Mouse (Mus musculus) cortical plate, adult 2 months (tissue): ENCODE measurements around the gene Creb3. TPM values are rescaled to one million over a fixed set of nuclear protein-coding genes. Genes with fewer than 3 reads are reported as not detected.
"Not testable (repeated sequence)": the region's sequence is repeated elsewhere in the genome, so short reads cannot be mapped to it uniquely, and the experiment has no call there.

Experiments
- H3K27ac ChIP-seq: fragments of 200-500 bp; 2 replicates; pipeline ENCODE4 v1.5.1; 2012; ENCODE audit warnings: low read length, control low read depth, inconsistent platforms; ENCODE audit not compliant: insufficient read depth
- H3K4me1 ChIP-seq: fragments of 200-500 bp; 2 replicates; pipeline ENCODE4 v1.6.1; 2011; ENCODE audit warnings: low read length; ENCODE audit not compliant: control insufficient read depth, insufficient read depth
- H3K4me3 ChIP-seq: fragments of 200-500 bp; 2 replicates; pipeline ENCODE4 v1.5.1; 2011; ENCODE audit warnings: mild to moderate bottlenecking, low read length, control low read depth; ENCODE audit not compliant: insufficient read depth
- CTCF ChIP-seq: fragments of 200-500 bp; IDR thresholded peaks from 2 replicates; pipeline ENCODE4 v1.5.1; 2011; ENCODE audit warnings: mild to moderate bottlenecking, control low read depth, low read length; ENCODE audit not compliant: insufficient read depth; ENCODE audit errors: extremely low read depth
- POLR2A ChIP-seq: fragments of 200-500 bp; IDR thresholded peaks from 2 replicates; pipeline ENCODE4 v1.6.1; 2011; ENCODE audit warnings: mild to moderate bottlenecking, low read length, control low read depth; ENCODE audit not compliant: insufficient read depth; ENCODE audit errors: extremely low read depth
- polyA plus RNA-seq: library from polyadenylated mRNA; depleted of rRNA; stranded (reverse); fragments of >200 nt; gene quantifications from 2 replicates; pipeline ENCODE4 v1.2.3, GENCODE M21; 2012

The Creb3 gene
- polyA plus RNA-seq, 1 experiment: 65.9 TPM

GRCm38 (mm10) chr4:43591961-43592360 is 29.8 kb downstream of the Creb3 start:
- no peaks in the 10 kb centered on the region for H3K4me1 ChIP-seq
- no peak overlapping the region for H3K4me3 ChIP-seq
- TF ChIP-seq CTCF (no peak), POLR2A (no peak)

GRCm38 (mm10) chr4:43593453-43593852 is 31.3 kb downstream of the Creb3 start:
- TF ChIP-seq POLR2A (no peak), CTCF (no peak)
- Histone ChIP-seq H3K4me3 (no peak overlapping the region), H3K27ac (no peak overlapping the region), H3K4me1 (no peaks in the 10 kb centered on the region)

More at GRCm38 (mm10) chr4:43591961-43592360, 29.8 kb downstream of the Creb3 start:
- H3K27ac ChIP-seq: no peak overlapping the region

- H3K27ac ChIP-seq, H3K4me3 ChIP-seq, H3K4me1 ChIP-seq: not testable (repeated sequence)
Observed at GRCm38 (mm10) chr4:43596597-43596996, 34.5 kb downstream of the Creb3 start.

- TF ChIP-seq CTCF (no peak), POLR2A (no peak)
- Histone ChIP-seq H3K27ac (no peak overlapping the region), H3K4me3 (no peak overlapping the region), H3K4me1 (no peaks in the 10 kb centered on the region)
Observed at GRCm38 (mm10) chr4:43598200-43598599, 36.1 kb downstream of the Creb3 start.

GRCm38 (mm10) chr4:43598650-43599380 is 36.7 kb downstream of the Creb3 start:
- Histone ChIP-seq H3K4me1 (no peaks in the 10 kb centered on the region), H3K4me3 (no peak overlapping the region), H3K27ac (no peak overlapping the region)
- TF ChIP-seq POLR2A (no peak), CTCF (no peak)

- no peaks in the 10 kb centered on the region for H3K4me1 ChIP-seq
- TF ChIP-seq POLR2A: no peak
- no peak for TF ChIP-seq CTCF
- no peak overlapping the region for H3K27ac ChIP-seq
- H3K4me3 ChIP-seq: no peak overlapping the region
Observed at GRCm38 (mm10) chr4:43600195-43600934, 38.2 kb downstream of the Creb3 start.

GRCm38 (mm10) chr4:43604099-43604498 is 42.0 kb downstream of the Creb3 start:
- Histone ChIP-seq H3K4me3 (no peak overlapping the region), H3K4me1 (no peaks in the 10 kb centered on the region), H3K27ac (no peak overlapping the region)
- TF ChIP-seq POLR2A (no peak), CTCF (no peak)

- Histone ChIP-seq H3K27ac (no peak overlapping the region), H3K4me1 (no peaks in the 10 kb centered on the region), H3K4me3 (no peak overlapping the region)
- TF ChIP-seq CTCF (no peak), POLR2A (no peak)
Observed at GRCm38 (mm10) chr4:43604751-43605685, 42.9 kb downstream of the Creb3 start.

- Histone ChIP-seq H3K4me3 (no peak overlapping the region), H3K4me1 (no peaks in the 10 kb centered on the region), H3K27ac (no peak overlapping the region)
- TF ChIP-seq CTCF (no peak), POLR2A (no peak)
Observed at GRCm38 (mm10) chr4:43612534-43612933, 50.4 kb downstream of the Creb3 start.
